Mouse (Mus musculus): ENCODE data around the gene Pi4kb. TPM values are rescaled to one million over a fixed set of nuclear protein-coding genes. Genes with fewer than 3 reads are reported as not detected.

Gene Pi4kb
- total RNA-seq (2023) = 27.3 and 29.8 TPM in 2 replicates

GRCm38 (mm10) chr3:94974528-94975422, at the start of gene Pi4kb:
Pi4kb (plus strand) TSS chr3:94974731.

DNA sequence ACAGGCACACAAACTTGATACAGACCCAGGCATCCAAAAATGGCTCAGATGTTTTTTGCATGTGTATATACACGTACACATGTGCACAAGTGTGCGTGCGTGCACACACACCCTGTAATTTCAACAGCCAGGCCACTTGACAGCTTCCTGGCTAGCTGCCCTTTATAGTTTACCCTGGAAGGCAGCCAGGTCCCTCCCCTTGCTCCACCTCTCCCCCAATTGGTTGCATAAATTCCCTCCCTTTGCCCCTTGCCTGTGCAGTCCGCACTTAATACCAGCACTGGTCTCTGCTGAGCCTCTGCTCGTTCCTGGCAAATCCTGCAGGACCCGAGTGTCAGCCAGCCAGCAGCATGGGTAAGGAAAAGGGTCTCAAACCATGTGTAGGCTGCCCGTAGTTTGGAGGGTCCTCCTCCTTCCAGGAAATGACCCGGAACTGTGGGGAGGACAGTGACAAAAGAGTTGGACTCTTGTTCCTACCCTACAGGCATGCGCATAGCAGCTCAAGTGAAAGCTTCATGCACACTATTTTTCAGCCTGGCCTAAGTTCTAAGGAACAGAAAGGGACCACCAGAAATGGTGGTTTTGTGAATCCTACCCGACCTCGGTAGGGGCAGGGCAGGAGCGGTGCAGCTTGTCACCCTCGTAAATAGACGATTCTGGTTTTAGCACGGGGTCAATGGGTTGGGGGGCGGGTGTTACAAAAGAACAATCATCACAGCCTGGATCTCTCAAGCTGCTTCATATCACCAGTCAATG, 41.5 kb upstream of the Pi4kb start, which contains the start of gene Selenbp1:
Gene Selenbp1, plus strand, starts transcription at position 248 of the 756 bp plus-strand sequence.

DNA sequence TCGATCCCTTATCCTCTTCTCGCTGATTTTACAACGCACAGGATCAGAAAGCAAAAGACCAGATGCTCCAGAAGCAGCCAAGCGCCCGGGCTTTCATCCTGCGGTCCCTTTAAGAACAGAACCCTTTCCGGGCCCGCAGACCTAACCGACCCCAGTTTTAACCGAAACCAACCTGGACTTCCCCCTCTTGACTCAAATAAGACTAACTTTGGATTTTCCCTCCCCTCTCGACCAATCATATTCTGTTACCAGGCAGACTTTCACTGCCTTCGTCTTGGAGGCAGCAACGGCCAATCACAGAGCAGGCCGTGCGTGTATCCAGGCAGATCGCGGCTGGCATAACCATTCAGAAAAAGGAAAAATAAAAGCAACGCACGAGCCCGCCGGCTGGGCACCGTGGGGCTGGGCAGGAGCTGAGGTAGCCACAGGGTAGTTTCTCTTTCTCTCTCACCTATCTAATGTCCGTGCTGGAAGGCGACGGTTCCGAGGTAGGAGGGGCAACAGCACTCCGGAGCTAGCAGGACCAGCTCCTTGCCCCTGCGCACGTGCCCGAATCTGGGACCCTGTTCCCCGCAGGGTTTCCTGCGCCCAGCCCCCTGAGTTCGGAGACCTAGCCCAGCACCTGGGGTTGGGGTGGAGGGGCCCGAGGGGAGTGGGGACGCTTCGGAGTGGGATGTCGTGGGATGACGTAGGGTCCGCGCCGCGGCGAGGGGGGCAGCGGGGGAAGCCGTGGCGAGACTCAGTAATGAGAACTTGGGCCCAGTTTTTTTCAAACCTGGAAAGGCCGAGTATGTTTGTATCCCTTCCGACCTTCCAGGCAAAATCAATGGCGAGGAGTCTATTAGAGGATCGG, 20.5 kb upstream of the Pi4kb start, which contains the start of gene Rfx5:
Gene Rfx5, plus strand, starts transcription at position 312 of the 853 bp plus-strand sequence.

DNA sequence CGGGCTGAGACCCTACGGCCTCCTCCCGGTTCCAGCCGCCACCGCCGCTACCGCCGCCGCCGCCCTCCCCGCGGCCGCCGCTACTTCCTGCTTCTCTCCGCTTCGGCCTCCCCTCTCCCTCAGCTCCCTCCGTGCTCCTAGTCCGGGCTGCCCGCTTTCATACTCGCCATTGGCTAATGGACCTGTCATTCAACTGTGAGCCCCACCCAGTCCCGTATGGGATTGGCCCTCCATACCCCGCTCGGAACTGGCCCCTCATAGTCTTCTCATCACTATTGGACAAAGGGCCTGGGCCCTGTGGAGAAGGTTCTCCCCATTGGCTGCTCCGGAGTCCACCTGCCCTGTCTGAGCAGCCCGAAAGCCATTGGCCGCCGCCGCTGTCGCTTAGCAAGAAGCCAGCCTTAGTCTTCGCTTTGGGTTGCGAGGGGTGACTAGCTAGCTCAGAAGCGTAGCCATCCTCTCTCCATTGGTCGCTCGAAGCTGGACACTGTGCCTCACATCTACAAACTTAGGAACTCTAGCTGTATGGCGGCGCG, 40.9 kb downstream of the Pi4kb start, which contains the start of gene Zfp687:
Gene Zfp687, minus strand, starts transcription at position 112 of the 536 bp plus-strand sequence.

DNA sequence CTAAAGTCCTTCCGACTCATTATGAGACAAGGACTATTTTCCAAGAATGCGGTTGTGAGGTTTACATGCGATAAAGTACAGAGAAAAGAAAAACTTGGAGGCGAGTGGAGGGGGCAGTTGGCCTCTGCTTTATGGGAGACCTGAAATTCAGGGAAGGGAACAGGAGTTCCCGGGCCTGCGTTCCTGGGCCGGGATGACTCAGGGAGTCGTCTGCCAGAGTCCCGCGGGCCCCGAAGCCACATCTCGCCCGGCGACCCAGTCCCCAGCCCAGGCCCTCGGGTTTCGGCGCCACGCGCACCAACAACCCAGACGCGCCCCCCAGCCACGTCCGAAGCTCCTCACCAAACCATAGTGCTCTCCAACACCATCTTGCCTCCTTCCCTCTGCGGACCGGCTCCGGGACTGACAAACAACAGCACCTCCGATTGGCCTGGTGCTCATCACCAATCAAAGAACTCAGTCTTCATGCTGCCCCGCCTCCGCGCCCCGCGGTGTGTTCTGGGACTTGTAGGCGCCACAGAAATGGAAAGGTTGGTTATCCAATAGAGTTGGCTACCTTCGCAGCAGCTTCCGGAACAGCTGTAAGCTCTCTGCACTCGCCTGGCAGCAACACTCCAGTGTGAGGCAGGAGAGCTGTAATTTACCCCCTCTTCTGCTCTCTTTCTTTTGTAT, 67.8 kb downstream of the Pi4kb start, which contains the start of gene Psmd4:
Gene Psmd4, minus strand, starts transcription at position 449 of the 672 bp plus-strand sequence.

Other genes starting within 250 kb of the Pi4kb start
- 1.5 and 1.9 TPM in 2 replicates for gene Cgn, start 188.2 kb upstream of the Pi4kb start, total RNA-seq (2023)
- gene Pogz, start 137.2 kb upstream of the Pi4kb start, total RNA-seq (2023) = 22.3 and 31.4 TPM in 2 replicates
- gene Psmb4, start 87.8 kb upstream of the Pi4kb start, total RNA-seq (2023) = 193 and 208 TPM in 2 replicates
- 13.6 and 15.2 TPM in 2 replicates for gene Selenbp1, start 41.7 kb upstream of the Pi4kb start, total RNA-seq (2023)
- gene Rfx5, start 20.7 kb upstream of the Pi4kb start, total RNA-seq (2023) = 24.8 and 29.7 TPM in 2 replicates
- gene Zfp687, start 40.7 kb downstream of the Pi4kb start, total RNA-seq (2023) = 73.8 and 95.6 TPM in 2 replicates
- 83.0 and 92.4 TPM in 2 replicates for gene Psmd4, start 67.9 kb downstream of the Pi4kb start, total RNA-seq (2023)
- gene Pip5k1a, start 132.2 kb downstream of the Pi4kb start, total RNA-seq (2023) = 29.0 and 43.7 TPM in 2 replicates
- gene Vps72, start 136.3 kb downstream of the Pi4kb start, total RNA-seq (2023) = 25.3 and 27.4 TPM in 2 replicates
- 0.82 and 2.2 TPM in 2 replicates for gene Tmod4, start 149.7 kb downstream of the Pi4kb start, total RNA-seq (2023)
- gene Scnm1, start 159.3 kb downstream of the Pi4kb start, total RNA-seq (2023) = 42.2 and 43.7 TPM in 2 replicates
- gene Lysmd1, start 159.4 kb downstream of the Pi4kb start, total RNA-seq (2023) = 1.7 and 3.5 TPM in 2 replicates
- 75.9 and 91.0 TPM in 2 replicates for gene Tnfaip8l2, start 167.6 kb downstream of the Pi4kb start, total RNA-seq (2023)
- gene Sema6c, start 185.7 kb downstream of the Pi4kb start, total RNA-seq (2023) = 1.2 and 1.7 TPM in 2 replicates
- gene Gabpb2, start 243.2 kb downstream of the Pi4kb start, total RNA-seq (2023) = 35.0 and 43.7 TPM in 2 replicates

All from neutrophil, adult 65 days (primary cell).